Mouse (Mus musculus): ENCODE data around the gene Gpkow. TPM values are rescaled to one million over a fixed set of nuclear protein-coding genes. Genes with fewer than 3 reads are reported as not detected.

The Gpkow gene
- polyA plus RNA-seq, 1 experiment from 2014 or later = 18.5 TPM

DNA sequence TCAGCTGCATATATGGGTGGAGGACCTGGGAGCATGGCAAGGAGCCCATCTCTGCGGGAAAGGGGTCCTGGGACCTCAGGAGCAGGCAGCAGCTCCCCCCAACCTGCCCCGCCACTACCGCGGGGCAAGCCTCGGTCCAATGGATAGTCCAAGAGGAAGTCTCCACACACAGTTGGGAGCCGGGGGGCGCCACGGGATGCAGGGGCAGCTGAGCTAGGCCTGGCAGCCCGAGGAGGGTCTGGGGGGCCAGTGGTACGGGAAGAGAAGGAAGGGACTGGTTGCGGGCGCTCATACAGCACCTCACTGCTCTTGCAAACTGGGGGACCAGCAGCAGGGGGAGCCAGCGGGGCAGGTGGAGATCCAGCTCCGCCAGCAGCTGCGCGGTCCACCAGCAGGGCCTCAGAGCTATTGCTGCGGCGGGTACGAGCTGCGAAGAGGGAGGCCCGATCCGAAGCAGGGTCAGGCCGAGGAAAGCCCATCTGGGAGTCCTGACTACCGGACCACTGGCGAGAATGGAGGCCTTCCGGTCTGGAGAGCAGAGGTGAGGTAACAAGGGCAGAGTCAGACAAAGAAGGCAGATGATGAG lies 36.7 kb downstream of the Gpkow start:
- WGBS = 34% methylated on average over 19 of the region's 26 CpGs
- H3K4me2 ChIP-seq (replicated peaks; ENCODE audit: low read depth) = no peak overlapping the region
- H3K9ac ChIP-seq (ENCODE audit: low read length) = no peak overlapping the region
- H3K4me1 ChIP-seq (replicated peaks; ENCODE audit: control insufficient read depth, insufficient read depth) = no peaks in the 10 kb centered on the region
- no peak overlapping the region for H3K4me3 ChIP-seq (ENCODE audit: low read depth, low read length)
- TF ChIP-seq CTCF (IDR thresholded peaks at IDR 0.05; ENCODE audit: low read depth) (peak; percentile 71), EP300 (optimal IDR thresholded peaks at IDR 0.05) (no peak)
- DNase-seq (ENCODE audit: low spot score) = peak; percentile 79
- H3K9me3 ChIP-seq (ENCODE audit: control insufficient read depth, low read length) = no peaks in the 10 kb centered on the region
- H3K36me3 ChIP-seq (ENCODE audit: control insufficient read depth, insufficient read depth, low read length) = no peaks in the 10 kb centered on the region
- H3K27ac ChIP-seq (replicated peaks) = no peak overlapping the region
- peak; percentile 53; the same call in 1 of the 2 replicates for ATAC-seq (ENCODE audit: low FRiP score, low TSS enrichment)
- no peaks in the 10 kb centered on the region for H3K27me3 ChIP-seq (ENCODE audit: control insufficient read depth, insufficient read depth, low read length)

DNA sequence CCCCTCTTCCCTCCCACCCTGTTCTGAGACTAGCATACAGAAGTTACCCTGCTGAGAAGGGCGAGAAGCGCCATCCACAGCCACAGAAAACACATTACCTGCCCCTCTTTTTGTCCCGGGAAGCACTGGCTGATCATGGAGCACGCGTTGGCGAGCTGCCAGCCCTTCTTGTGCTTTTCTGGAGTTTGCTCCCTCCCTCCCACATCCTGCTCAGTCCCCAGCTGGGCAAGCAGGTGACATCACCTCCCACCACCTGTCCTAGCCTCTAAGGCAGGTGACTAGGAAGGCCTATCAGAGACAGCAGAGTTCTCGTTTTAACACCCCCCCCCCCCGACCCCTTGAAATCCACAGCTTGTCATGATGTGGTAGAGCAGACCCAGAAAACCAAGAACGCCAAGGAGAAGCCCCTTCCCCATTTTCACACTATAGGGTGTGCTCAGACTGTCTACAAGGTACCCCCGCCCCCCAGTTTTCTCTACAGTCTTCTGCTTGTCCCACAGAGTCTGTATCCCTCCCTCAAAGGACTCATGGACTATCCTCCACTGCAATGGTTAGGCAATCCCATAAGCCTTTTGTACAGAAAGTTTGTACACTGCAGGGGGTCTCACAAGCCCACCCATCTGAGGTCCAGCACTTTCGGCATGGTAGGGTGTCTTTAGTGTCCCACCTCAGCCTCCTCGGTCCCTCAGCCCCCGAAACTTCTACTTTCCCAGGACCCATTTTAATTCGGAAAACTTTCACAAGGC lies 42.6 kb downstream of the Gpkow start:
- Histone ChIP-seq H3K9ac (ENCODE audit: low read length) (peak overlapping the region; percentile 38; the same call in 1 of the 2 replicates), H3K9me3 (ENCODE audit: control insufficient read depth, low read length) (no peaks in the 10 kb centered on the region), H3K36me3 (ENCODE audit: control insufficient read depth, insufficient read depth, low read length) (no peaks in the 10 kb centered on the region), H3K4me2 (replicated peaks; ENCODE audit: low read depth) (peak overlapping the region; percentile 29; the same call in 1 of the 2 replicates), H3K27ac (replicated peaks) (peak overlapping the region; percentile 86), H3K4me3 (ENCODE audit: low read depth, low read length) (no peak overlapping the region), H3K27me3 (ENCODE audit: control insufficient read depth, insufficient read depth, low read length) (no peaks in the 10 kb centered on the region), H3K4me1 (replicated peaks; ENCODE audit: control insufficient read depth, insufficient read depth) (no peaks in the 10 kb centered on the region)
- peak; percentile 88 for DNase-seq (ENCODE audit: low spot score)
- ATAC-seq (ENCODE audit: low FRiP score, low TSS enrichment) = peak; percentile 81
- no peak for TF ChIP-seq CTCF (IDR thresholded peaks at IDR 0.05; ENCODE audit: low read depth)
- TF ChIP-seq EP300 (optimal IDR thresholded peaks at IDR 0.05) = no peak
- WGBS = 60% methylated on average over 13 of the region's 14 CpGs

DNA sequence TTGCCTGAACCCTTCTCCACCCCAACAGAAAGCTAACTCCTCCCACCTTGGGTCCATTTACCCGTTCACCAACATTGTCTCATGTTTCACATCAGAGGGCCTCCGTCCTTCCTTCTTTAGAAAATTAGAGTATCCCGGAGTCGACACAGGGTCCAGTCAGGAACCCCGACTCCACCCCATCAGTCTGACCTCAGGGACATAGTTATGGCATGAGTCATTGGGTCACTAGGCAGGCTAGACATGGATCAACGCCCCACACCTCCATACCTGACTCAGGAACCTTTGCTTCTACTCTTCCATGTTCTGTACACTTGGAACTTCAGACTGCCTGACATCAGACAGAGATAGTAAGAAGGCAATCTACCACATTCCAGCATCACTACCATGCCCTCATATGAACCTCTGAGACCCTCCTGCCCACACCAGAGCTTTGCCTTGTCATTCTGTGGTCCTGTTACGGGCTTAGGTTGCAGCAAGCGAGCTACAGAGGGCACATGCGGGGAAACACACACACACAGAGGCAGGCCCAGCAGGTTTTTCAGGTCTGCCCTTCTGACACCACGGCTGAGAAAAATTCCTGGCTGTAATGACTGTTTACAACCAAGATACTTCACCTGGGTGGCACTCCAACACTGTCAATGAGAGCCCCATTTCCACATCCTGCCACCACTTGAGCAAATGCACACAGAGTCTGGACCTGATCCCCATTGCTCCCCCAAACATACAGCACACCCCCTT lies 43.3 kb downstream of the Gpkow start:
- DNase-seq (ENCODE audit: low spot score) (peak; percentile 76), ATAC-seq (ENCODE audit: low FRiP score, low TSS enrichment) (peak; percentile 88)
- Histone ChIP-seq H3K4me1 (replicated peaks; ENCODE audit: control insufficient read depth, insufficient read depth) (no peaks in the 10 kb centered on the region), H3K9ac (ENCODE audit: low read length) (peak overlapping the region; percentile 38; the same call in 1 of the 2 replicates), H3K27ac (replicated peaks) (peak overlapping the region; percentile 86), H3K36me3 (ENCODE audit: control insufficient read depth, insufficient read depth, low read length) (no peaks in the 10 kb centered on the region), H3K9me3 (ENCODE audit: control insufficient read depth, low read length) (no peaks in the 10 kb centered on the region), H3K4me2 (replicated peaks; ENCODE audit: low read depth) (peak overlapping the region; percentile 32), H3K4me3 (ENCODE audit: low read depth, low read length) (peak overlapping the region; percentile 20), H3K27me3 (ENCODE audit: control insufficient read depth, insufficient read depth, low read length) (no peaks in the 10 kb centered on the region)
- 38% methylated on average over 10 of the region's 10 CpGs for WGBS
- no peak for TF ChIP-seq CTCF (IDR thresholded peaks at IDR 0.05; ENCODE audit: low read depth)
- no peak for TF ChIP-seq EP300 (optimal IDR thresholded peaks at IDR 0.05)

DNA sequence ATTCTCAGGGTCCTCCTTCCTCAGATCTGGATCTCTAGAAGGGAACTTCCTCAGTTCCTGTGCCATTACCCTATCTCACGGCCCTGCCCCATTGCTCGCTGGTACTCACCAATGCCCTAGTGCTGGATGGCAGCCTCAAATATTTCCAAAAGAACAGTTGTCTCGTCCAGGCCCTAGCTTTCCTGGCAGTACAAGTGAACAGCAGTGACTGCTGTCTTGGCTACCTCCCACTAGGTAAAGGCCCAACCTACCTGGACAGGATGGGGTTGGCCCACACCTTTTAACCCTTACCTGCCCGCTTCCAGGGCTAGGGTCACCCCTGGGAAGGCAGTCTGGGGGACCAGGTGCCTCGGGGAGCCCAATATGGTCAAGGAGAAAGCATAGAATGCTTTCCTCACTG lies 44.2 kb downstream of the Gpkow start:
- Histone ChIP-seq H3K27me3 (ENCODE audit: control insufficient read depth, insufficient read depth, low read length) (no peaks in the 10 kb centered on the region), H3K36me3 (ENCODE audit: control insufficient read depth, insufficient read depth, low read length) (no peaks in the 10 kb centered on the region), H3K4me2 (replicated peaks; ENCODE audit: low read depth) (peak overlapping the region; percentile 32), H3K9ac (ENCODE audit: low read length) (peak overlapping the region; percentile 23; the same call in 1 of the 2 replicates), H3K27ac (replicated peaks) (peak overlapping the region; percentile 86), H3K4me1 (replicated peaks; ENCODE audit: control insufficient read depth, insufficient read depth) (no peaks in the 10 kb centered on the region), H3K4me3 (ENCODE audit: low read depth, low read length) (peak overlapping the region; percentile 20), H3K9me3 (ENCODE audit: control insufficient read depth, low read length) (no peaks in the 10 kb centered on the region)
- DNase-seq (ENCODE audit: low spot score) (no peak), ATAC-seq (ENCODE audit: low FRiP score, low TSS enrichment) (peak; percentile 37)
- no peak for TF ChIP-seq CTCF (IDR thresholded peaks at IDR 0.05; ENCODE audit: low read depth)
- no peak for TF ChIP-seq EP300 (optimal IDR thresholded peaks at IDR 0.05)
- WGBS = 58% methylated on average over 5 of the region's 5 CpGs

DNA sequence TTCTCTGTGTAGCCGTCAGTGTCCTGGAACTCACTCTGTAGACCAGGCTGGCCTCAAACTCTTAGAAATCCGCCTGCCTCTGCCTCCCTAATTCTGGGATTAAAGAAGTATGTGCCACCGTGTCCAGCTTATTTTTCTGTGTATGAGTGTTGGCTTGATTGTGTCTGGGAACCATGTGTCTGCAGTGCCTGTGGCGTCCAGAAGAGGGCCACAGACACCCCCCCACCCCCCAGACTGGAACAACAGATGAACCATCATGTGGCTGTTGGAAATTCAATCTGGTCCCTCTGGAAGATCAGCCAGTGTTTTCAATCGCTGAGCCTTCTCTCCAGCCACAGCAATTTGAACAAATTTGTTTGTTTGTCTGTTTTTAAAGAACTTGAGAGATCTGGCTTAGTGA lies 46.5 kb downstream of the Gpkow start:
- Histone ChIP-seq H3K27ac (replicated peaks) (no peak overlapping the region), H3K4me1 (replicated peaks; ENCODE audit: control insufficient read depth, insufficient read depth) (no peaks in the 10 kb centered on the region), H3K4me2 (replicated peaks; ENCODE audit: low read depth) (no peak overlapping the region), H3K27me3 (ENCODE audit: control insufficient read depth, insufficient read depth, low read length) (no peaks in the 10 kb centered on the region), H3K4me3 (ENCODE audit: low read depth, low read length) (no peak overlapping the region), H3K9me3 (ENCODE audit: control insufficient read depth, low read length) (no peaks in the 10 kb centered on the region), H3K36me3 (ENCODE audit: control insufficient read depth, insufficient read depth, low read length) (no peaks in the 10 kb centered on the region), H3K9ac (ENCODE audit: low read length) (no peak overlapping the region)
- DNase-seq (ENCODE audit: low spot score) (no peak), ATAC-seq (ENCODE audit: low FRiP score, low TSS enrichment) (no peak)
- peak; percentile 49 for TF ChIP-seq CTCF (IDR thresholded peaks at IDR 0.05; ENCODE audit: low read depth)
- TF ChIP-seq EP300 (optimal IDR thresholded peaks at IDR 0.05) = no peak
- 52% methylated on average over 5 of the region's 5 CpGs for WGBS

Data from stomach, postnatal 0 days (tissue).